Mouse (Mus musculus) embryo, embryonic 10.5 days (tissue): ENCODE results near the gene Fgfr1op.

Experiments used
- DNase-seq: peaks from one replicate; pipeline ENCODE4 v3.0.0-alpha.2; 2015; ENCODE audit warnings: low spot score

The Fgfr1op gene

DNA sequence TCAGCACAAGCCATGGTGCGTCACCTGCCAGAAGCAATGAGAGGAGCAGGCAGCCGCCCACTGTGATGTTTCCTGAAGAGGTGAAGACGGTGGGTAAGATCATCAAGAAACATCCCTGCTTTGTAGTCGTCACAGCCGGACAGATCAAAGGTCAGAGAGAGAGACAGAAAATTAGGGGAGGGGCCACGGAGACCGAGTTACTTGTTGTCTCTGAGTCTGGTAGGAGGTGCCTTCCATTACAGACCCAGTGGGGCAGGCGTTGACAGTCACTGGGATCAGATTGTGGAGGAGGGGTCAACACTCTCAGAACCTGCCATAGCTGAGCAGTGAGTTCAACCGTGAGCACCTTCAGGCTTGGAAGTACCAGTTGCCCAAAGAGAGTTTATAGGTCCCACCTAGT, 63.3 kb downstream of the Fgfr1op start:
- no peak for DNase-seq

DNA sequence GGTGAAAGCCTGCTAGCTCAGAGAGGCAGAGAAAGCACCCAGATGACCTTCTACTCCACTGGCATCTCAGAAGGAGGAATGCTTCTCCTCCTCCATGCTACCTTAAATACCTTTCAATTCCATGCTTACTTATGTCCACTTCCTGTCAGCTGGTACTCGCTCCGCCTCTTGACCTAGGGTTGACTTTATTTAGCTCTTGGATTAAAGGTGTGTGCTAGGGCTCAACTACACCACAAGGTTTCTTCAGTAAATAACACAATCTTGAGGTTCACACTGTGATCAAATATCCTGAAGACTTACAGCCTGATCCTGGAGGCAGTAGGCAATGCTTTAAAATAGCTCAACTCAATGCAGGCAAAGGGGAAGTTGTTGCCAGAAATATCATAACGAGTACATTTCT, 64.3 kb downstream of the Fgfr1op start:
- no peak for DNase-seq

DNA sequence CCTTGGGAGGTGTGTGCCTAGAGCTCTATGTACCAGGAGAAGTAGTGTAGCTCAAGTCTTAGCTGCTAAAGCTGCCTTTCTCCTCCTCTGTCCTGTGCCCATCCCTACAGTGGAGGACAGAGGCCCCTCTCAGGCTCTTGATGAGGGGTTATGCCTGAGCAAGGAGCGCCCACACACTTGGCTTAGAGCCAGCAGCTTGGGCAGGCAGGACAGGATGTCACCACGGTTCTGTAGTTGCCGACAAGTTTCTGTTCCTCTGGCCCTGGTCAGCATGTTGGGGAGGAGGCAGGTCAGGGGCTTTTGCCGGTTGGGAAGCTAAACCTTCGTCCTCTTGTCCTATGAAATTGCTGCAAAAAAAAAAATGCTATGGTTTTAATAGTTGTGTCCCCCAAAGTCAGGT, 66.8 kb downstream of the Fgfr1op start:
- DNase-seq: no peak

DNA sequence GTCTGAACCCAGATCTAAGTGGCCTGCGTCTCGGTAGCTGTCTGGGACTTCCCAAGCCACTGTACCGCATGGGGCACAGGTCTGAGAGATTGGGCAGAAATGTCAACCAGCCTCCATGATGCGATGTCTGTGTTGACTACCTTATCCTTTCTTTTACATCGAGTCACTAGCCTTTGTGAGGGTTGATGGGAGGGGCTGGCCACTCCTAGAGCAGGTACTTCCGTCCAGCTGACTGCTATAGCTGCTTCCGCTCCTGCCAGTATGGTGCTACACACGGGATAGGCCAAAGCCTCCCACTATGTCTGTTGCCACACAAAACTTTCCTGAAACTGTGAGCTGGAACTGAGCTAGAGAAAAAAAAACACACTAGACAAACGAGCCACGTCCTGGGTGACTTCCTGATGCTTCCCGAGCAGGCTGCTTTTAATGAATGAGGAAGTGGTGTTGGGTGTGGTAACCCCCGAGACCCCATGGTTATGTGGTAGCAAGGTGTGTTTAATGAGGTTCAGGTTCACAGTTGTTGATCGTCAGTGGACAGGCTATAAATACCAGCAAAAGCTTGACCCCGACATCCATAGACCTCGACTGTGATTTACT, 68.4 kb downstream of the Fgfr1op start:
- no peak for DNase-seq

DNA sequence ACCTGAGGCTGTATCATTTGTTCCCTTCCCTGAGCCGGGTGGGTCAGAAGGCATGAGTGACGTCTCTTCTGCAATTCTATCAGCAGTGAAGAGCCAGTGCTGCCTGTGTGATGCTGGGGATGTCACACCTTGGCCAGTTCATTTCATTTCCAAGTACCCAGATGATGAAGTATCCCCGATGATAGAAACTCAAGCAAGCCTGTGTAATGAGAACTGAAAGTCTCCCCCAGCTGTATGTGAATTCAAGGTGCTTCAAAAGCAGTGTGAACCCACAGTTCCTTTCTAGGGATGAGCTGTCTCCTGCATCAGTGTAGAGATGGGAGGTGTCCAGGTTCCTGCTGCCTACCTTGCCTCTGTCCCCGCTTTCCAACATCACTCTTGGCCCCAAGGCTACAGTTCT, 69.2 kb downstream of the Fgfr1op start:
- no peak for DNase-seq

DNA sequence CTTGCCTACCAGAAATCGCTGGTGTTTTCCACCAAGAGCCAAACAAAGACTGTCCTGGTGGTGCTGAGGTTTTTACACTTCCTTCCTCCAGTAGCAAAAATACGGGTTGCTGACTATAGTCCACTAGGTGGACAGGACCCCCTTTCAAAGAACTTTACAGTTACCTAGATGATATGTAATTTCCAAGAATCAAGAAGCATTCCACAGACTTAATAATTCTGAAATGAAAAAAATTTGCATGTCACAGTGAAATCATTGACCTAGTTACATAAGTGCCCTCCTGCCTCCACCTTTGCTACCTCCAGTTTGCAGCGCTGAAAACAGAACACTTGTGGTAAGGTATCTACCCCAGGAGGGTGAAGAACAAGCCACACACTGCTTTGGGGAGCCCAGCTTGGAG, 70.4 kb downstream of the Fgfr1op start, which contains the start of gene Ccr6:
TSS of gene Ccr6 (plus strand) at position 301 of the 400 bp plus-strand sequence.
- no peak for DNase-seq

DNA sequence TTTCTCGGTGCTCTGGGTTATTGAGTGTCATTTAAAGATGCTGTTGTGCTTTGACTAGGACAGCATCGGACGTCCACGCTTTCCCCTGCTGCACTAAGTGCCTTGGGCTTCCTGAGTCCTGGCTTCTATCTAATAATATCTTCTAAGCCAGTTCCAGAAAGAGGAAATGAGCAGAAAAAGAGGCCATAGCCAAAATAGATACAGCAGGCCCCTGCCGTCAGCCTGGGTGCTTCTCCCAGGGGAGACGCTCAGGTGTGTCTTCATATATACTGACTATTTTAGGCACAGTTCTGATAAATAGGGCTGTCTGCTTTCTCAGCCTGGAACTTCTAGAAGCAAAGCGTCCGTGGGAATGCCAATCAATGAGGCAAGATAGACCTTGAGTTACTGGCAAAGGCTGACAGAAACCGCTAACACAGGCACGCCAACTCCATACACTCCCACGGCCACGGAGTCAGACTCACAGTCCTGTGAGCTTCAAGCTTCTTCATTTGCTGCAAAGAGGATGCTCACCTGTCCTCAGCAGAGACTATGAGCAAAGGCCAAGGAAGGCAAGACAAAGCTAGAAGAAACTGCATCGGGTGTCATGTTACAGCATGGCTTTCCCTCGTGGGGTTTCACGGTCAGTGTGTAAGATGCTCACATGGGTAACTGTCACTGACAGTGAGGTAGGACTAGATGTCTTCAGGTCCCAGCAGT, 72.9 kb downstream of the Fgfr1op start:
- no peak for DNase-seq

DNA sequence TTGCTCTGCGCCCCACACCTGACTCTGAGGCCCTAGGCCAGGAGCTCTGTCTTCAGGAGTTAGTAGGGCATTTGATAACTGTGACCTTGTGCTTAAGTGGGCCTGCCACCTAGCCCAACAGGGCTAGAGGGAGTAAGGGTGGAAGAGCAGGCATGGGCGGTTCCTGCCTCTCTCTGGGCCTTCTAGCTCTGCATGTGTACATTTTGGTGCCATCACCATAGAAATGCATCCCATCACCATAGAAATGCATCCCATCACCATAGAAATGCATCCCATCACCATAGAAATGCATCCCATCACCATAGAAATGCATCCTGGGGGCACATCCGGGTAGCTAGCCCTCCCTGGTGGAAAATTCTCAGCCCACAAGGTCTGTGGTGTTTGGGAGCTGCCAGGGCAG, 74.3 kb downstream of the Fgfr1op start:
- no peak for DNase-seq

DNA sequence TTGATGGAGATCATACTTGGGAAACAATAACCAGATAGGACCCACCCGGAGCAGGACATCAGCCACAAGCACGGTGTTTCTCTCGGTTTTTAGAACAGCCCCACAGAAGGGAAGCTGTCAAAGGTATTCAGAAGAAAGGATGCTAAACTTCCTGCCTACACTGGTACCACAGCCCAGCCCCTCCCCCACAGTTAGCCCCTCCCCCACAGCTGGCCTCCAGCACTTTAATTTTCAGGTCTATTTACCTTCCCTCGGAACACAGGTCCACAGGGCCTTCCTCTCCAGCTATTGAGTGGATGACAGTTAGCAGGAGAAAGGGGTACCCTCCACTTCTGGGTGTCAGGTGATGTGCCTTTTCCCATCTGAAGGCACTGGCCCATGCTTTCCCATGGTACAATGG, 75.2 kb downstream of the Fgfr1op start:
- DNase-seq: no peak

DNA sequence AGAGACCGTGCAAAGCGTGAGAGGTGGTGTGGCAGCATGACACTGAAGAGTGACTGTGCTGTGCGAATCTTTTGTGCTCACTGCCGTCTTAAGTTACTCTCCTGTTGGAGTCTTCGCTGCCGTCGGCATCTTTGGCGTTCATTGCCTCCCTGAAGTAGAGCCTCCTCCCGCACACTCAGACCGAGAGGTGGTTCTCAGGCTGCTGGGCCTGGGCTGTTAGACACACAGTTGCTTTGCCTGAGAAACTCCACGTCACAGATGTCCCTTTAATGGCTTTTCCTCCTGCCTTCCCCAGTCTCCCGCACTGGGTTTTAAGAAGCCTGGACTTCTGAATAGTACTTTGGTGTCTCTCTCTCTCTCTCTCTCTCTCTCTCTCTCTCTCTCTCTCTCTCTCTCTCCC, 76.3 kb downstream of the Fgfr1op start:
- no peak for DNase-seq

DNA sequence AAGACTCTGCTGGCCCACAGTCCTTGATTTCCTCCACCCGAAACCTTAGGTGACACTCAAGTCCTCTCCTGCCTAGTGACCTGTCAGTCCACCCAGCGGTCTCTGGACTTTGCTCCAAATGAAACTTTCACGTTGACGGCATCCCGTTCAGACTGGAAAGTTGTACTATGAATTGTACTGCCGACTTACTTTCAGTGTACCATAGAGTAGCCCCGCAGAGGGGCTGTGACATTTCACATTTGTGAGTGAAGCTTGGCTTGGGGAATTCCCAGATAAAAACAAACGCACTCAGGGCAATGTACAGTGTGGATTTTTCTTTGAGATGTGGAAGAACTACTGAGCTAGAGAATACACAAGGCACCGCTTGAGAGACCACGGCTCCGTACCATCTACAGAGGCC, 76.9 kb downstream of the Fgfr1op start:
- no peak for DNase-seq

DNA sequence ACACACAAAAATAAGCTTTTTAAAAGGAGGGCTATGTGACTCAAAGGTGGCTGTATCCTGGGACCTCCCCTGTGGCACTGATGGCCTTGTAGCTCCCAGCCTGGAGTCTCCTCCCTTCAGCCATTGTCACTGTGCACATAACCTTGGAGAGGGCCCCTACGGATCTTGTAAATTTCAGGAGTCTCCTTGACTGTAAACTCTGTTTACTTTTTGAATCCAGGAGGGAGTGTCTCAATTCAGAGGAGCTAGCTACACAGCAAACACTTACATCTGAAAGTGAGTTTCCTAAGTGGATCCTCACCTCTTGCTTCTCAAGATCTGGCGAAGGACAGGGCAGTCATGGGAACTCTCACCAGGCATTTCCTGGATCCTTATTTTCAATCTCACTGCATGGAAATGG, 78.8 kb downstream of the Fgfr1op start:
- DNase-seq: no peak

DNA sequence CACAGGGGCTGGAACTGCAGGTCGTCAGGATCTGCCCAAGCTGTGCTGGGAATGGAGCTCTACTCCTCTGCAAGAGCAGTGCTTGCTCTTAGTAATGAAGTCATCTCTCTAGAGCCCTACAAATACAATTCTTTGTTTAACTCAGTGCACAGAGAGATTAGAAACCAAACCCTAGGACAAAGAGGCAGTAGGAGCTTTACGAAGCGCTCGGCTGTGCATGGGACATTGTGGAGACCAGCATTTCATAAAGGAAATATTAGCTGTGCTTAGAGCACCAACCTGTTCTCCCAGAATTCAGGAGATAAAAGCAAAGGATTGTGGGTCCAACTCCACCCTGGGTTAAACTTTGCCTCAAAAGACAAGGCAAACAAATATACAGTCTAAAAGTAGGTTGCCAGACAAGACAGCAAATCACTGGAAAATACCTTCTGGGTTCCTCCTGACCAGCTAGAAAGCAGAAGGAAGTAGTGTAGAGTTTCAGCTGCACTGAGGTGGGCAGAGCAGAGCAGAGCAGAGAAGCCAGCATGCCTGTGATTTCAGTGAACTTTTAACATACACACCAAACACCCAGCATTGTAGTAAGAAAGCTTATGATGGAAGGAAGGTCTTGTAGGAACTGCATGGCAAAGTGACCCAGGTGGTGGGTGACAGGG, 80.9 kb downstream of the Fgfr1op start:
- no peak for DNase-seq
